Mouse (Mus musculus) kidney, postnatal 0 days (tissue): ENCODE data around the gene Scml4. TPM values are rescaled to one million over a fixed set of nuclear protein-coding genes. Genes with fewer than 3 reads are reported as not detected.

Experiments
- ATAC-seq: fragments of 200-750 bp; cut with Nextera tagmentation; replicated peaks from 2 replicates; pipeline ENCODE4 v1.8.0; 2017; ENCODE audit warnings: low read depth, moderate number of reproducible peaks, moderate TSS enrichment, moderate library complexity; ENCODE audit not compliant: low FRiP score
- DNase-seq: peaks from one replicate; pipeline ENCODE4 v3.0.0-alpha.2; 2016; ENCODE audit warnings: low spot score
- H3K27ac ChIP-seq: fragments of 300-500 bp; sonication (generic); 2 replicates; pipeline ENCODE4 v1.5.1; 2014; ENCODE audit warnings: mild to moderate bottlenecking
- H3K27me3 ChIP-seq: fragments of 300-500 bp; sonication (generic); 2 replicates; pipeline ENCODE4 v1.6.1; 2014; ENCODE audit warnings: low read length, mixed read lengths; ENCODE audit not compliant: insufficient read depth
- H3K36me3 ChIP-seq: fragments of 300-500 bp; sonication (generic); 2 replicates; pipeline ENCODE4 v1.6.1; 2014; ENCODE audit warnings: low read length, mixed read lengths; ENCODE audit not compliant: insufficient read depth
- H3K4me1 ChIP-seq: fragments of 300-500 bp; sonication (generic); replicated peaks from 2 replicates; pipeline ENCODE4 v1.6.1; 2014; ENCODE audit warnings: antibody characterized with exemption, low read length, mixed read lengths; ENCODE audit not compliant: insufficient read depth
- H3K4me2 ChIP-seq: fragments of 300-500 bp; sonication (generic); 2 replicates; pipeline ENCODE4 v1.6.1; 2014; ENCODE audit warnings: mild to moderate bottlenecking, low read length, moderate library complexity, mixed read lengths
- H3K4me3 ChIP-seq: fragments of 300-500 bp; sonication (generic); replicated peaks from 2 replicates; pipeline ENCODE4 v1.5.1; 2014; ENCODE audit warnings: low read depth, low read length
- H3K9ac ChIP-seq: fragments of 300-500 bp; sonication (generic); 2 replicates; pipeline ENCODE4 v1.6.1; 2014; ENCODE audit warnings: low read depth, low read length
- H3K9me3 ChIP-seq: fragments of 300-500 bp; sonication (generic); replicated peaks from 2 replicates; pipeline ENCODE4 v1.6.1; 2016; ENCODE audit warnings: low read length, inconsistent platforms, mixed read lengths
- CTCF ChIP-seq: IDR thresholded peaks from 2 replicates; pipeline ENCODE4 v1.5.1; 2016; ENCODE audit warnings: antibody characterized with exemption, low read depth, mild to moderate bottlenecking, moderate library complexity
- WGBS: fragments of 180-500 bp; shearing (Covaris S2); extraction: QIAGEN DNeasy Blood & Tissue Kit; methylation state at CpG from one replicate; pipeline ENCODE4 v1.1.7; 2014; 5-methylcytosine and 5-hydroxymethylcytosine counted together
- polyA plus RNA-seq: library from polyadenylated mRNA; unstranded; fragments of >200 nt; fragmentation: Nextera tagmentation; extraction: Ambion mirVana; gene quantifications from 2 replicates; pipeline ENCODE4 v1.2.1, GENCODE M21; 2015

The Scml4 gene
- polyA plus RNA-seq, 1 experiment from 2014 or later = 2.0 TPM

- H3K4me2 ChIP-seq = no peak overlapping the region
- H3K9me3 ChIP-seq = no peaks in the 10 kb centered on the region
- H3K4me1 ChIP-seq = 0 out of 2 replicates have a peak, but pooled peaks cover 2% of the 10 kb centered on the region
- ATAC-seq (no peak), DNase-seq (peak; percentile 65)
- H3K36me3 ChIP-seq = no peaks in the 10 kb centered on the region
- no peak overlapping the region for H3K9ac ChIP-seq
- no peak overlapping the region for H3K4me3 ChIP-seq
- TF ChIP-seq CTCF = no peak
- H3K27me3 ChIP-seq = no peaks in the 10 kb centered on the region
- 83% methylated on average over 13 of the region's 13 CpGs for WGBS
- peak overlapping the region; percentile 80; the same call in 1 of the 2 replicates for H3K27ac ChIP-seq
Observed at GRCm38 (mm10) chr10:42962655-42963054, 102.5 kb downstream of the Scml4 start.

DNA sequence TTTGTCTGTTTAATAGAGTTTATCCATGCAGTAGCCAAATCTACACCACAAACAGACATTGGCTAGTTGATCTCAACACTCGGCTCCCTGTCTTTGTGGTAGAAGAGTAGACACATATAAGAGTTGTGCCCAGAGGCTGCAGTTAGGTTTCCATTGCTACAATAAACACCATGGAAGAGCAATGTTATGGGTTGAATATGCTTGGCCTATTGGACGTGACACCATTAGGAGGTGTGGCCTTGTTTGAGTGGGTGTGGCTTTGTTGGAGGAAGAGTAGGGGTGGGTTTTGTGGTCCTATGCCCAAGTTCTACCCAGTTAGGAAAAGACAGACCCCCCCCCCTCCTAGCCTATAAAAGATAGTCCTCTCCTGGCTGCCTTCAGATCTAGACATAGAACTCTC, 102.9 kb downstream of the Scml4 start:
- H3K9ac ChIP-seq = no peak overlapping the region
- no peak for DNase-seq
- H3K4me2 ChIP-seq = no peak overlapping the region
- no peak for ATAC-seq
- H3K9me3 ChIP-seq = no peaks in the 10 kb centered on the region
- H3K27ac ChIP-seq = no peak overlapping the region
- H3K4me1 ChIP-seq = 0 out of 2 replicates have a peak, but pooled peaks cover 2% of the 10 kb centered on the region
- H3K4me3 ChIP-seq = no peak overlapping the region
- WGBS = 90% methylated on average over 2 of the region's 2 CpGs
- no peaks in the 10 kb centered on the region for H3K36me3 ChIP-seq
- no peak for TF ChIP-seq CTCF
- no peaks in the 10 kb centered on the region for H3K27me3 ChIP-seq

GRCm38 (mm10) chr10:42968332-42968731, 108.2 kb downstream of the Scml4 start:
- no peak overlapping the region for H3K9ac ChIP-seq
- H3K27me3 ChIP-seq = no peaks in the 10 kb centered on the region
- no peak overlapping the region for H3K4me3 ChIP-seq
- H3K36me3 ChIP-seq = no peaks in the 10 kb centered on the region
- no peak for TF ChIP-seq CTCF
- no peak for DNase-seq
- peaks cover 5% of the 10 kb centered on the region; the same call in 1 of the 2 replicates for H3K4me1 ChIP-seq
- no peak overlapping the region for H3K27ac ChIP-seq
- H3K9me3 ChIP-seq = no peaks in the 10 kb centered on the region
- no peak overlapping the region for H3K4me2 ChIP-seq
- no peak for ATAC-seq
- 28% methylated on average over 2 of the region's 2 CpGs for WGBS

DNA sequence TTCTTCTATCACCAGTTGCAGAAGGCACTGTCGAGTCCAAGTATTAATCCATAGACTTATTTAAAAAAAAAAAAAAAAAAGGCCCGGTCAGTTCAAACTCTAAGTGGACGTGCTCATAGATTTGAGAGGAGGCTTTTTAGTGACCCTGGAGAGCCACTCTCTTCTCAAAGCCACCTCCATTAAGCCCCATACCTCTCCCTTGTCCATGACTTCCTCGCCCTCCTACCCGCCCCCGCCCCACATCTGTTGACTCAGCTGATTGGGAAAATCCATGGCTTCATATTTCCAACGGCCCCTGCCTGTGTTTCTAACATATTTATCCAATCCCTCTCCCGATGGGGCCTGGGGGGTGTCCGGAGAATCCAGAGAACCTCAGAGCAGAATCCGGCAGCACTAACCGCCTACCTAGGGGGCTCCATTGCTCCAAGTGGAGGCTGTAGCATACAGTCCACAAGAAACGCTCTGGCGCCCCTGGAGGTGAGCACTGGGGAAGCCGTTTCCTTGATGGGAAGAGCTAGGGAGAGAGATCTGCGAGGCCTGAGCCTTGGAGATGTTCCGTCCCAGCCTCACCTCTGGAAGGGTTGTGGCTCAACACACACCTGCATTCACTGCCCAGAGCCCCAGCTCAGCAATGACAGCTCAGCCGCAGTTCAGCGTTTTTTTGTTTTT, 112.5 kb downstream of the Scml4 start:
- Histone ChIP-seq H3K4me1 (peaks cover 11% of the 10 kb centered on the region), H3K36me3 (no peaks in the 10 kb centered on the region), H3K4me2 (peak overlapping the region; percentile 42), H3K9ac (no peak overlapping the region), H3K4me3 (no peak overlapping the region), H3K27me3 (no peaks in the 10 kb centered on the region), H3K9me3 (no peaks in the 10 kb centered on the region), H3K27ac (peak overlapping the region; percentile 51)
- ATAC-seq (peak; percentile 85; the same call in 1 of the 2 replicates), DNase-seq (peak; percentile 91)
- peak; percentile 82 for TF ChIP-seq CTCF
- 30% methylated on average over 18 of the region's 18 CpGs for WGBS

- no peak for TF ChIP-seq CTCF
- ATAC-seq (no peak), DNase-seq (peak; percentile 71)
- Histone ChIP-seq H3K9me3 (no peaks in the 10 kb centered on the region), H3K36me3 (no peaks in the 10 kb centered on the region), H3K27me3 (no peaks in the 10 kb centered on the region), H3K4me3 (no peak overlapping the region), H3K4me1 (peaks cover 11% of the 10 kb centered on the region), H3K27ac (no peak overlapping the region), H3K9ac (no peak overlapping the region), H3K4me2 (no peak overlapping the region)
- WGBS = 32% methylated on average over 4 of the region's 4 CpGs
Observed at GRCm38 (mm10) chr10:42973537-42973936, 113.4 kb downstream of the Scml4 start.

DNA sequence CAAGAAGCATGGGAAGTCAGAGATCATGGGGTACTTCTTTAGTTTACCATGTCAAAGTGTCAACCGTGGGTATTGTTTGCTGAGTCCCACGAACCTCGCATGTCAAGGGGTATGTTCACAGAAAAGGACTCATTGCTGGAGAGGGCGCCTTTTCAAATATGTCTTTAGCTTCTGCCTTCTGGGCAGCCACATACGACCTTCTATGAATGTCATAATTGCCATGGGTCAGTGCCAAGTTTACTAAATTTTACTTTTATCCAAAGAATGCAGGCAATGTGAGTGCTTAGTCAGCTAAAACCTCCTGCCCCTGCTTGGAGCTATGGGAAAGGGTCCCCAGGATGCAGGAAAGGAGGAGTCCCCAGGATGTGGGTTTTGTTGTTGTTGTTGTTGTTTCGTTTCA, 116.4 kb downstream of the Scml4 start:
- peaks cover 11% of the 10 kb centered on the region for H3K4me1 ChIP-seq
- H3K27ac ChIP-seq = no peak overlapping the region
- no peaks in the 10 kb centered on the region for H3K36me3 ChIP-seq
- no peaks in the 10 kb centered on the region for H3K27me3 ChIP-seq
- H3K4me3 ChIP-seq = no peak overlapping the region
- H3K9ac ChIP-seq = no peak overlapping the region
- WGBS = 88% methylated on average over 6 of the region's 6 CpGs
- no peak for ATAC-seq
- no peaks in the 10 kb centered on the region for H3K9me3 ChIP-seq
- TF ChIP-seq CTCF = no peak
- no peak for DNase-seq
- H3K4me2 ChIP-seq = no peak overlapping the region
